In the genomic region with DNA sequence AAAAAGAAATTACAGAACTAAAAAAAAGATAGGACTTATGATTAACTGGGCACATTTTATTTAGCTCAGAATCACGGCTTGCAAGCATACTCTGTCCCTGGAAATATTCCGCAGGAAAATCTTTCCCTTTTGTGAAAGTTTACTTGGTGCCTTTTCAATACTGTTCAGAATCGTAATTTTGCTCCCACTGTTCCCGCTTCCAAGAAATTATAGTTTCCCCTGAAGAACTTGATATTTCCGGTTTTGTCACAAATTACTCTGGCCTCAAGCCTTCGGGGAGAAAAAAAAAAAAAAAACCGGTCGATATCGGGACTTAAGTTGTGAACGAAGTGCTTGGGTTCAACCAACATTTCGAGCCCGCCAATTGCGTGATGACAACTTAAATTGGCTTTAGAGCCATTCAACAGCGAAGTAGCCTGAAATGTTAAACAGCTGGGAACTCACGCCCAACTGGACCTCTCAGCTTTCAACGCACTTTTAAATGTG, we compare ENCODE assay signal across 8 mouse cellular contexts.
DNase-seq lines count a peak whose midpoint lies in the region; ATAC-seq and TF ChIP-seq lines count a peak whose summit lies in the region.

No protein-coding gene starts in this region.

- no peak for TF ChIP-seq CTCF in forebrain, postnatal 0 days (IDR thresholded peaks at IDR 0.05; ENCODE audit: low read depth)

- peak overlapping the region; percentile 57 for H3K9ac ChIP-seq in forebrain, postnatal 0 days
- peak overlapping the region; percentile 75 for H3K9ac ChIP-seq in kidney, embryonic 16.5 days (replicated peaks; ENCODE audit: low read length)

- peak; percentile 81 for DNase-seq in embryo, embryonic 10 days (ENCODE audit: low spot score)
- DNase-seq in embryo, embryonic 9.5 days (ENCODE audit: extremely low spot score) = no peak
- peak; percentile 29 for DNase-seq in MN1 (ENCODE audit: low spot score)
- peak; percentile 40 for DNase-seq in forebrain, postnatal 0 days
- peak; percentile 48 for DNase-seq in midbrain, embryonic 10.5 days (ENCODE audit: low spot score)
- DNase-seq in right cerebral cortex, postnatal 14 days = no peak
- no peak for DNase-seq in layer of hippocampus, postnatal 36 days

- no peak overlapping the region for H3K27ac ChIP-seq in forebrain, postnatal 0 days (ENCODE audit: low read depth, low read length)
- H3K27ac ChIP-seq in kidney, embryonic 16.5 days (ENCODE audit: low read length) = peak overlapping the region; percentile 89; the same call in 1 of the 2 replicates
- peak overlapping the region; percentile 70 for H3K27ac ChIP-seq in midbrain, embryonic 10.5 days (replicated peaks)

- no peak; the same call in 1 of the 2 replicates for ATAC-seq in forebrain, postnatal 0 days
- ATAC-seq in kidney, embryonic 16.5 days (ENCODE audit: low FRiP score, low TSS enrichment) = no peak

- H3K36me3 ChIP-seq in forebrain, postnatal 0 days (ENCODE audit: insufficient read depth) = no peaks in the 10 kb centered on the region
- no peaks in the 10 kb centered on the region for H3K36me3 ChIP-seq in kidney, embryonic 16.5 days (ENCODE audit: insufficient read depth, low read length)
- no peaks in the 10 kb centered on the region for H3K36me3 ChIP-seq in midbrain, embryonic 10.5 days

- no peaks in the 10 kb centered on the region for H3K4me1 ChIP-seq in forebrain, postnatal 0 days (ENCODE audit: insufficient read depth)
- 0 out of 2 replicates have a peak, but pooled peaks cover 4% of the 10 kb centered on the region for H3K4me1 ChIP-seq in kidney, embryonic 16.5 days (ENCODE audit: insufficient read depth, low read length)
- H3K4me1 ChIP-seq in midbrain, embryonic 10.5 days = peaks cover 4% of the 10 kb centered on the region; the same call in 1 of the 2 replicates

- H3K27me3 ChIP-seq in forebrain, postnatal 0 days (ENCODE audit: insufficient read depth, low read length) = no peaks in the 10 kb centered on the region; the same call in 1 of the 2 replicates
- no peaks in the 10 kb centered on the region for H3K27me3 ChIP-seq in kidney, embryonic 16.5 days (ENCODE audit: insufficient read depth, low read length)
- peaks cover 13% of the 10 kb centered on the region for H3K27me3 ChIP-seq in midbrain, embryonic 10.5 days (ENCODE audit: low read depth, poor library complexity, severe bottlenecking)

- WGBS in forebrain, postnatal 0 days = under 1% methylated on average over 16 of the region's 16 CpGs
- WGBS in kidney, embryonic 16.5 days = 0% methylated on average over 16 of the region's 16 CpGs
- under 1% methylated on average over 16 of the region's 16 CpGs for WGBS in midbrain, embryonic 10.5 days

- H3K4me2 ChIP-seq in forebrain, postnatal 0 days (ENCODE audit: low read depth) = peak overlapping the region; percentile 51
- H3K4me2 ChIP-seq in kidney, embryonic 16.5 days (replicated peaks; ENCODE audit: low read depth, low read length) = peak overlapping the region; percentile 72

- no peaks in the 10 kb centered on the region for H3K9me3 ChIP-seq in forebrain, postnatal 0 days (ENCODE audit: low read length)
- no peaks in the 10 kb centered on the region for H3K9me3 ChIP-seq in kidney, embryonic 16.5 days (ENCODE audit: low read length)
- no peaks in the 10 kb centered on the region for H3K9me3 ChIP-seq in midbrain, embryonic 10.5 days (replicated peaks)

- peak overlapping the region; percentile 71 for H3K4me3 ChIP-seq in forebrain, postnatal 0 days (ENCODE audit: low read depth, low read length)
- H3K4me3 ChIP-seq in kidney, embryonic 16.5 days (ENCODE audit: low read length) = peak overlapping the region; percentile 75
- peak overlapping the region; percentile 65 for H3K4me3 ChIP-seq in midbrain, embryonic 10.5 days

Comparison
In these comparisons a context has a peak if more than half of its experiments do, and no peak if none do; other contexts are left out.
1. DNase-seq: peak in embryo, embryonic 10 days (single experiment), MN1 (single experiment), forebrain, postnatal 0 days (single experiment) and midbrain, embryonic 10.5 days (single experiment); none in embryo, embryonic 9.5 days (single experiment), right cerebral cortex, postnatal 14 days (single experiment) and layer of hippocampus, postnatal 36 days (0 of 2).
2. Peak in every context shown above with its lines, with median percentiles within 50 percentile points of each other: H3K4me3 ChIP-seq.